Mouse (Mus musculus) frontal cortex, postnatal 25 days (tissue): ENCODE measurements around the gene Vps26a.
"Not testable (repeated sequence)": the region's sequence is repeated elsewhere in the genome, so short reads cannot be mapped to it uniquely, and the experiment has no call there.

ENCODE experiments used
- DNase-seq, 2 experiments: peaks; one replicate each; pipeline ENCODE4 v3.0.0; 2022; ENCODE audit warnings: low spot score in 2 of 2

The Vps26a gene

DNA sequence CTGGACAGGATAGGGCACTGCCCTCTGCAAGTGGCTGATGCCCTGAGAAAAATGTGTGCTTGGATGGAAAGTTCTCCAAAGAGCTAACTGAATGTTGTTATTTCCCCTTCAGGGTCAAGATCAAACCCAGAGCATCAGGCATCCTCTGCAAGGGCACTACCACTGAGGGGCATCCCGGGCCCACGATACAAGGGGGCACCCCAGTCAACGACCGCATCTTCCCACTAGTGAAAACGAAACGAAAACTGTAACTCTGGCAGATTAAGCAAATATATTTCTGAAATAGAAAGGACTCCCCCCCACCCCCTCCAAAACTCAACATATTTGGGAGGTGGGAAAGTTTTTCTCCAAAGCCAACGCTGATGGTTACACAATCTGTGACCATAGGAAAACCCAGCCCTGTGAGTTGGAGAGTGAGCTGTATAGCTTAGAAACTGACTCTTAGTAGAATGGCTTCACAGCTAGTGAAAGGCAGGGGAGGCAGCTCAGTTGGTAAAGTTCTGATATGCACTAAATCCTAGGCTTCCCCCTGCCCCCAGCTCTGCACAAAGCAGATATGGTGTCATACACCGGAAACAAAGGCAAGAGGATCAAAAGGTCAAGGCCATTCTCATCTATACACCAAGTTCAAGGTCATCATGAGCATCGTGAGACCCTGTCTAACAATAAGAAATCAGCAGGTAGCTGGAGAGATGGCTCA lies 14.5 kb upstream of the Vps26a start:
- no peak for DNase-seq

GRCm38 (mm10) chr10:62500088-62500915 lies 13.7 kb upstream of the Vps26a start:
- peak; percentile 19 to 35 for DNase-seq

DNA sequence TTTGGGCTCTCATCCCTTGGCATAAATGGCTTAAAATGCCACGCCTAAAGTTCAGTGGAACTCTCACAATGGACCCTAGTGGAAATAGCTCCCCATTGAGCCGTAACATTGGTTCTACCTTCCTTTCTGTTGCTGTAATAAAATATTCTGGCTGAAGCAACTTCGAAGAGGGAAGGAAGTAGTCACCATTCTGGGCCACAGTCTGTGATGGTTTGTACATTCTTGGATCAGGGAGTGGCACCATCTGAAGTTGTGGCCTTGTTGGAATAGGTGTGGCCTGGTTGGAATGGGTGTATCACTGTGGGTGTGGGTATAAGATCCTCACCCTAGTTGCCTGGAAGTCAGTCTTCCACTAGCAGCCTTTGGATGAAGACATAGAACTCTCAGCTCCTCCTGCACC lies 5.1 kb upstream of the Vps26a start:
- not testable (repeated sequence) for DNase-seq

GRCm38 (mm10) chr10:62488266-62488665 lies 1.7 kb upstream of the Vps26a start:
- no peak for DNase-seq

GRCm38 (mm10) chr10:62485878-62486582 lies 575 bp downstream of the Vps26a start:
- no peak for DNase-seq

DNA sequence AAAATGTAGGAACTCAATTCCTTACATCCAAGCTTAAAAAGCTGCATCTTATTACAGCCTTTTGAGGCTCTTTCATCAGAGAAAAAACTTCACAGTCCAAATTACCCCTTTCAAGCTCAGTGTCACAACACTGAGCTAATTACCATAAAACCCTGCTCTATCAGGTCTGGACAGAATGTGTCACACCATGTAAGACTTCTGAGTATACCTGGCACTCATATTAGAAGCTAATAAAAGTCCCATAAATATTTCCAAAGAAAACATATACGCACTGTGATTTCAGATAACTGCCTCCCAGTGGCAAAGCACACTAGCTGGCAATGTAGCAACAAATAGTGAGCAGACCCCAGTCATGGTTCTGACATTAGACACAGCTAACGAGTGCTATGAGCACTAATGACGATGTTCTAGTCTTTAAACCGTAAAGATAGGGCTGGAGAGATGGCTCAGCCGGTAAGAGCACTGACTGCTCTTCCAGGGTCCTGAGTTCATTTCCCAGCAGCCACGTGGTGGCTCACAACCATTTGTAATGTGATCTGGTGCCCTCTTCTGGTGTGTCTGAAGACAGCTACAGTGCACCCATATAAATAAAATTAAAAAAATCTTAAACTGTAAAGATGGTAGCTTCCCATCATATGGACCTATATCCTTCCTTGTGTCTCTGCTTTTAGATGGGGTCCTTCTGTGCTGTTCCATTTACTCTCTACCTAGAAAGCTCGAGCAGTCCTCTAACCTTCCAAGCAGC lies 5.3 kb downstream of the Vps26a start:
- DNase-seq: no peak

GRCm38 (mm10) chr10:62476980-62477379 lies 9.6 kb downstream of the Vps26a start:
- no peak for DNase-seq

GRCm38 (mm10) chr10:62474944-62475343 lies 11.7 kb downstream of the Vps26a start:
- DNase-seq: no peak

DNA sequence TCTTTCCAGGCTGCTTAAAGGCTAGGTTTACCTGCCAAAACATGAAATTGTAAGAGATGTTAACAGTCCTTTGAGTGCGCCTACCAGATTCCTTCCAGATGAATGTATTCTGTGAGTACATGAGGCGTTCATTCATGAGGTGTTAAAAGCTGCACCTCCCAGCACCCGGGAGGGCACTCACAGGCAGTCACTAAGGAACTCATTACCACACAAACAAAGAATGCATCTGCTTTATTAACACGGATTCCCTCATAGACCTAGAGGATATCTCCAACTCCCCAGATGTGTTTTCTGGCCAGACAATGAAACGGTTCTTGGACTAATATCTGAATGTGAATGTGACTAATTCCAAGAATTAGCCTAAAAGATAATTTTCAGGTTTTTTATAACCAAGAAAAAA lies 15.5 kb downstream of the Vps26a start:
- no peak for DNase-seq

- DNase-seq: no peak
These were observed 16.9 kb downstream of the Vps26a start for GRCm38 (mm10) chr10:62469736-62470135.

GRCm38 (mm10) chr10:62461321-62461720 lies 25.3 kb downstream of the Vps26a start:
- DNase-seq: no peak

DNA sequence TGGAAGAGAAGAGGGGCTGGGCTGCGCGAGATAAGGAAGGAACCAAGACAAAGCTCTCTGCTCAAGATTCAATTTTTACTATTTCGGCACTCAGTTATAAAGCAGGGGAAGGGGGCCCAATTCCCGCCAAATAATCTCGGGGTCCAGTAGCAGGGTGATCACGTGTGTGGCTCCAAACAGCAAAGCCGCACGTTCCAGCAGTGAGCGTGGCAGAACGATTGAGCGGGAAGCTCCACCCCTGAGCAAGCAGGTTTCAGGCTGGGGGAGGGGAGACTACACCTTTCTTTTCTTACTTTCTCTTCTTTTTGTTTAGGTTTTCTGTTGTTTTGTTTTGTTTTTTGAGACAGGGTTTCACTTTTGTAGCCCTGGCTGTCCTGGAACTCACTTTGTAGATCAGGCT lies 34.6 kb downstream of the Vps26a start:
- DNase-seq: not testable (repeated sequence)

DNA sequence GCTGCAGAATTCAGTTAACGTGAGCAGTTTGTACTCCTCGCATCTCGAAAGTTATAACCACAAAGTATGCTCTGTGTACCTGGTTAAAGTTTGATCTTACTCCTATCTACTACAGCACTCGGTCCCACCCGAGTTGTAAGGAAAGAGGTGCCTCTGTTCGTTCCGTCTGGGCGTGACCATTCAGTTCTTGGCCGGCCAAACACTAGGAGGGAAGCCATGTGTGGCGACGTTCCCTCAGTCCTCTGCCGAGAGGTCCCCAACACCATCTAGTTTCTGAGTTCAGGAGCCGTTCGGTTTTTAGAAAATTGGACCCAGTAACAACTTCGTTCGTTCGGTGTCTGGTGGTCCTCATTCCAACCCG lies 36.3 kb downstream of the Vps26a start:
- DNase-seq: no peak

- DNase-seq: peak; percentile 92
These were observed 37.0 kb downstream of the Vps26a start, which contains the start of the genes 4930507D05Rik and Supv3l1 for GRCm38 (mm10) chr10:62449364-62450279. Gene 4930507D05Rik, plus strand, starts transcription at chr10:62449489. Gene Supv3l1, minus strand, starts transcription at chr10:62449738.

- no peak for DNase-seq
These were observed 56.2 kb downstream of the Vps26a start for GRCm38 (mm10) chr10:62430427-62430826.

DNA sequence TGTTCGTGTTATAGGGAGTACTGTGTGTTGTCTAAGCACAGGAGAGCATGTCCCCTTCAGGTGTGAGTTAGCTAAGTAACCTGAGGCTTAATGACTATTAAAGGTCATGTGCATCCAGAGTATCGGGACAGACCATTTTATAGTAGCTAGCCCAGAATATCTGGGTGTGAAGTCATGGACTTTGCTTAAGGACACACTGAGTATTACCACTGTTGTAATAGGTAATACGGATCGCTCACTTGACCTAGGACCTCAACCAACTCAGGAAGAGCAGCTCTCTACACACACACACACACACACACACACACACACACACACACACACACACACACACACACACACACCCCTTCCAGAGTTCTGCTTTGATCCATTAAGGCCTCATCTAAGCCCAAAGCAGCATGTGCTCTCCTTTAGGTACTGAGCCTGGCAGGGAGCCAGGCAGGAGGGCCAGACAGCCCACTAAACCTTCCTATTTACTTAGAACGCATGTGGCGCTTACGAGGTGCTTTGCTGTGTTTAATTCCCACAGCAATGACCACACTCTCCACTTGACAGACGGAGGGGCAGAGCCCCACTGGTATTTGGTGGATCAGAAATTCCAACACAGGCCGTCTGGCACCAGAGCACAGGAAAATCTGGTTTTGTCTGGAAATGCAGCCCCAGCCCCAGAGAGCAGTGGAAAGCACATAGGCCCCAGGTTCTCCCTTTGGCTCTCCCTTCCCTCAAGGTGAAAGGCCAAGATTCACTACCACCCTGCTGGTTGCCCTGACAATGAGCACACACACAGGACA lies 61.3 kb downstream of the Vps26a start:
- DNase-seq: no peak

- no peak for DNase-seq
These were observed 64.3 kb downstream of the Vps26a start, which contains the start of gene Hkdc1 for GRCm38 (mm10) chr10:62422255-62422654. Gene Hkdc1, minus strand, starts transcription at chr10:62422491.

DNA sequence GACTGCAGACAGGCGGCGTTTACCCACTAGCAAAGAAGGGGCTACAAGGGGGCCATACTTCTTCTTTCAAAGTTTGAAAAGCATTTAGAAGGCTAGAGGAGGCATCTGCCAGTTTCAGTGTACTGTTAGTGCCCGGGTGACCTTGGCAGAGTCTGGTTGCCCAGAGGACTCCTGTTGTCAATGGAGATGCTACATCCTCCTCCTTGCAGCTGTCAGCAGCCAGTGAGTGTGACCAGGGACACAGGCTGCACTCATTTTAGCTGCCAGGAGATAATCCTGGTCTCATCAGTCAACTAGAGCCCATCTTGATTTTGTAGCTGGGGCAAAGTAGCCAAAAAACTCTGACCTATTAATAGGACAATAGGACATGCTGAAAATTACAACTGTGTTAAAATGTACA lies 65.5 kb downstream of the Vps26a start:
- no peak for DNase-seq

DNA sequence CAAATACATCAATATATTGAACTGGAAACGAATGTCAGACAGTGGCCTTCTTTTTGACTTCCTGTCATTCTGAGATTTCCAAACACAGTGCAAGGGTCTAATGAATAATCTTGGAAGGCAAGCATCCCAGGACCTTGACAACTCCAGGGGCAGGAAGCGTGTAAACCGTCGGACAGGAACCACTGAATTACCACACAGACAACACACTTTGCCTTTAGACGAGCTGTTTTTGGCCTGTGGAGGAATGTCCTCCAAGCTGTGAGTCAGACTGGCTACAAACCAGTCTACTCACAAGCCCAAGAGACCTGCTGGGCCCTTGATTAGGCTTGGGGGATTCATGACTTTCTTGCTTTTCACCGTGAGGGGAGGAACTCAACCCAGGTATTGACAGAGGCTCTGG lies 66.2 kb downstream of the Vps26a start:
- DNase-seq: no peak

DNA sequence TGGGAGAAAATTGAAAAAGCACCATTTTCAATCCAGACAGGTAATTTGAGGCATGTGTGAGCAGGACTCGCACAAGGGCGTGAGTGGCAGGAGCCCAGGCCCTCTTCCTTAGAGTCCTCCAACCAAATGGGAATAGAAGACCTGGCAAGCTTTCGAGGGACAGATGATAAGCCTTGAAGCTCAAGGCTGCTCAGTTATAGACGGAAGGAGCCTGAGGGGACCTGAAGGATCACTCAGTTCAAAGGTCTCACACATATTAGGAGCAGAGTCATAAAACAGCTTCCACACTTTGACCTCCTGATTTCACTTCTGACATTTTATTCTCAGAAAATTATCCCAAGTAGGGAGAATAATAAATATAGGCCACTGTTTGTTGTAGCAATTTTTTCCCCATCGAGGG lies 67.2 kb downstream of the Vps26a start:
- DNase-seq: no peak
